Mouse (Mus musculus) heart, embryonic 13.5 days (tissue): Measurements from ENCODE around the gene Bcas3. TPM values are rescaled to one million over a fixed set of nuclear protein-coding genes. Genes with fewer than 3 reads are reported as not detected.

ENCODE experiments used
- ATAC-seq: fragments of 200-750 bp; cut with Nextera tagmentation; 2 replicates; pipeline ENCODE4 v1.8.0; 2017; ENCODE audit warnings: moderate TSS enrichment; ENCODE audit not compliant: insufficient number of reproducible peaks, low FRiP score, low TSS enrichment; ENCODE audit errors: extremely low read depth
- H3K27ac ChIP-seq: fragments of 300-500 bp; sonication (generic); replicated peaks from 2 replicates; pipeline ENCODE4 v1.5.1; 2015; ENCODE audit warnings: moderate library complexity, mild to moderate bottlenecking, inconsistent platforms
- H3K27me3 ChIP-seq: fragments of 300-500 bp; sonication (generic); replicated peaks from 2 replicates; pipeline ENCODE4 v1.6.1; 2015; ENCODE audit warnings: mild to moderate bottlenecking, inconsistent platforms
- H3K36me3 ChIP-seq: fragments of 300-500 bp; sonication (generic); 2 replicates; pipeline ENCODE4 v1.6.1; 2015; ENCODE audit warnings: mild to moderate bottlenecking, inconsistent platforms
- H3K4me1 ChIP-seq: fragments of 300-500 bp; sonication (generic); 2 replicates; pipeline ENCODE4 v1.6.1; 2015; ENCODE audit warnings: inconsistent platforms
- H3K4me2 ChIP-seq: fragments of 300-500 bp; sonication (generic); 2 replicates; pipeline ENCODE4 v1.6.1; 2015; ENCODE audit warnings: inconsistent platforms, mild to moderate bottlenecking, moderate library complexity
- H3K4me3 ChIP-seq: fragments of 300-500 bp; sonication (generic); 2 replicates; pipeline ENCODE4 v1.5.1; 2015; ENCODE audit warnings: moderate library complexity, mild to moderate bottlenecking, inconsistent platforms
- H3K9ac ChIP-seq: fragments of 300-500 bp; sonication (generic); 2 replicates; pipeline ENCODE4 v1.6.1; 2015; ENCODE audit warnings: inconsistent platforms, mild to moderate bottlenecking, moderate library complexity
- H3K9me3 ChIP-seq: fragments of 300-500 bp; sonication (generic); 2 replicates; pipeline ENCODE4 v1.6.1; 2016; ENCODE audit warnings: inconsistent platforms
- WGBS: fragments of 180-500 bp; shearing (Covaris S2); methylation state at CpG from one replicate; pipeline ENCODE4 v1.1.7; 2015; ENCODE audit warnings: mixed read lengths; 5-methylcytosine and 5-hydroxymethylcytosine counted together
- polyA plus RNA-seq: library from polyadenylated mRNA; unstranded; fragments of >200 nt; fragmentation: Nextera tagmentation; extraction: Ambion mirVana; gene quantifications from 2 replicates; pipeline ENCODE4 v1.2.1, GENCODE M21; 2015

The Bcas3 gene
- polyA plus RNA-seq, 1 experiment from 2014 or later, result 18.3 TPM

DNA sequence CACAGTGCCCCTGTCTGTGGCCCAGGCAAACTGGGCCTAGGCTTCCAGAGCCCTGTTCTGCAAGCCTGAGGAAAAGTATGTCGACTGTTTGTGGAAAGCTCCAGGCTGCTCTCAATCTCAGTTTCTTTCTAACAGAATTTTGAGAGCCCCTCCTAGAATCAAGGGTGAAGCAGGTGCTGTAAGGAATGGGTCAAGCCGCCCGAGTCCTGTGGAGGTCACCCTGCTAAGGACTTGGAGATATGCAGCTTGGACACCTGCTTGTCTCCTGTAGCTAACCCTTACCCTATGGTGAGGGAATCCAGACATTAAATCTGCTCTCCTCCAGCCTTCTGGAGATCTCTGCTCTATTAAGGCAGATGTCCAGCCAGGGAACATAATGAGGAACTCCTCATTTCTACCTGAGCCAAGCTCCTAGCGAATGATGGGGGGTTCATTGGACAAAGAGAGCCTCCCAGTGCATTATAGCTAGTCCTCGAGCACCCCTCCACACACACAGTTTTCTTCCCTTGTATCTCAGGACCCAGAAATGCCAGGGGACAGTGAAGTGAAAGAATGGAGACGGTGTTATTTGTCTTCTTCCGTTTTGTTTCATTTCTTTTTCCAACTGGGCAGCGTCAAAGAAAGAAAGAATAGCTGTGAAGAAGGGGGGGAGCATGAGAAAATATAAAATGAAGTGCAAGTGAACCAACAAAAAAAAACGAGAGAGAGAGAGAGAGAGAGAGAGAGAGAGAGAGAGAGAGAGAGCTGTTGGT, 482.2 kb downstream of the Bcas3 start:
- ATAC-seq, result no peak
- Histone ChIP-seq H3K36me3 (no peaks in the 10 kb centered on the region), H3K9ac (peak overlapping the region; percentile 90), H3K4me1 (peaks cover 46% of the 10 kb centered on the region), H3K27me3 (peaks cover 97% of the 10 kb centered on the region), H3K9me3 (no peaks in the 10 kb centered on the region), H3K4me3 (peak overlapping the region; percentile 73), H3K4me2 (peak overlapping the region; percentile 88), H3K27ac (peak overlapping the region; percentile 36; the same call in 1 of the 2 replicates)
- 31% methylated on average over 9 of the region's 9 CpGs for WGBS

DNA sequence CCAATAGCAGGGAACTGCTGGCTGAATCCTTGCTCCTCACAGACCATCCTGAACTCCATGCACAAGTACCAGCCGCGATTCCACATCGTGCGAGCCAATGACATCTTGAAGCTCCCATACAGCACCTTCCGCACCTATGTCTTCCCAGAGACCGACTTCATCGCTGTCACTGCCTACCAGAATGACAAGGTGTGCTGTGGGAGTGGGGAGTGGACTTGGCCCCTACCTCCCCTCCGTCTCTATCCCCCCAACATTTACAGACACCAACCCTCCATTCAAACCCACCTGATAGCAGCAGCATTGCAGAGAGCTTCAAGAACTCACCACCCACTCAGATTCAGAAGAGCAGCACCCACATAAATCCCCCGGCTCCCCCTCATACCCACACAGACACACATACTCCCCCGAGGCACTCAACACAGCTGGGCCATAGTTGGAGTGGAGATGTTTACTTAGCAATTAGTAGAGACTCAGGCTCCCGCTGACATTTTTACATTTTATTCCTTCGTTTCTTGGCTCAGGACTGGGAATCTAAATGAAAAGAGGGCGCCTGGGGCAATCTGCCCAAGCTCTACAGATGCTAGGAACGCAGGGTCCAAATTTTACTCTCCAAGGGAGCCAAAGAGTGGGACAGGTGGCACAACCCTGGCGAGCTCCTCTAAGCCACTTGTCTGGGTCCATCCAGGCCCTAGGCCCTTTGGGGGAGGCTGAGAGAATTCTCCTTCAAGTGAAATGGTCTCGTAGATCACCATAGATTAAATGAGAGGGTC, 483.0 kb downstream of the Bcas3 start:
- Histone ChIP-seq H3K27ac (peak overlapping the region; percentile 14; the same call in 1 of the 2 replicates), H3K36me3 (no peaks in the 10 kb centered on the region), H3K4me3 (peak overlapping the region; percentile 73), H3K4me1 (peaks cover 46% of the 10 kb centered on the region), H3K4me2 (peak overlapping the region; percentile 88), H3K27me3 (peaks cover 97% of the 10 kb centered on the region), H3K9ac (peak overlapping the region; percentile 90), H3K9me3 (no peaks in the 10 kb centered on the region)
- WGBS, result 30% methylated on average over 16 of the region's 16 CpGs
- no peak for ATAC-seq

DNA sequence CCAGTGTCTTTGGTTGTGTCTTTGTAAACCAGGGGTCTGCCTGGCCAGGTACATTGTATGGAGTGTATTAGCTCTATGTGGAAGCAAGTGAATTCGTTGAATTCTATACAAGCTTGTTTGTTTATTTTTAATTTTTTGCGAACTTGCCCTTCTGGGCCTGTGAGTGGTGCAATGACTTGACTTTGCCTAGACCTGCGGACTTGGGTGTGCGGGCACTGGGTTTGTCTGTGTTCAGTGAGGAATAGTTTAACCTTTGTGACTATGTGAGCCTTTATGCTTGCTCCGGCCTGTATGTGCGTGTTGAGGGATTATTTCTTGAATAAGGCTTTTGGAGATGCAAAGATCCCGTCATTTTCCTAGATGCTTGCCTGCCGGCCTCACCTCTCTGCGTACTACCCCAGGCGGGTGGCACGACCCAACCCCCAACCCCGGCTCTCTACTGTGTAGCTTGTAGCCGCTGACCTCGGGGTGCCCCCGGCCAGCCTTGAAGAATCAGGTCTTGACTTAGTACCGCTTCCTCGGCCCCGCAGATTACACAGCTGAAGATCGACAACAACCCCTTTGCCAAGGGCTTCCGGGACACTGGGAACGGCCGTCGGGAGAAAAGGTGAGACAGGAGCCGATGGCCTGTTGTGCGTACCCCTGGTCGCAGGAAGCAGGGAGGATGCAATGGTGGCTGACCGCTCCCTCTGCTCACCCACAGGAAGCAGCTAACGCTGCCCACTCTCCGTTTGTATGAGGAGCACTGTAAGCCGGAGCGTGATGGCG, 483.7 kb downstream of the Bcas3 start:
- Histone ChIP-seq H3K4me2 (peak overlapping the region; percentile 88), H3K27me3 (peaks cover 96% of the 10 kb centered on the region), H3K4me3 (peak overlapping the region; percentile 73), H3K27ac (no peak overlapping the region; the same call in 1 of the 2 replicates), H3K9ac (peak overlapping the region; percentile 90), H3K36me3 (no peaks in the 10 kb centered on the region), H3K4me1 (peaks cover 46% of the 10 kb centered on the region), H3K9me3 (no peaks in the 10 kb centered on the region)
- WGBS, result 10% methylated on average over 32 of the region's 32 CpGs
- no peak for ATAC-seq

DNA sequence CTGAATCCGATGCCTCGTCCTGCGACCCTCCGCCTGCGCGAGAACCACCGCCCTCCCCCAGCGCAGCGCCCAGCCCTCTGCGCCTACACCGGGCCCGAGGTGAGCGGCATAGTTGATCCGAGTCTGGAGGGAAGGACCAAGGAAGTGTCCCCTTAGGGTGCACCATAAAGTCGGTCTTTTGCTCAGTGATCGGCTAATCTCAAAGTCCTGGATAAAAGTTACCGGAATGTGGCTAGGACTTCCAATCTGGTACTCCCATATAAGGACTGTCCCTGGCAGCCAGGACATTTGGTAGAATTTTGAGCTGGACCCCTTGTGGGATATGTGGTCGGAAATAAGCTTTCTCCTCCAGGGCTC, 484.3 kb downstream of the Bcas3 start:
- Histone ChIP-seq H3K4me3 (peak overlapping the region; percentile 73), H3K9me3 (no peaks in the 10 kb centered on the region), H3K27me3 (peaks cover 96% of the 10 kb centered on the region), H3K4me2 (peak overlapping the region; percentile 88), H3K36me3 (no peaks in the 10 kb centered on the region), H3K27ac (no peak overlapping the region; the same call in 1 of the 2 replicates), H3K9ac (peak overlapping the region; percentile 90), H3K4me1 (peaks cover 44% of the 10 kb centered on the region)
- no peak for ATAC-seq
- 3% methylated on average over 18 of the region's 18 CpGs for WGBS

DNA sequence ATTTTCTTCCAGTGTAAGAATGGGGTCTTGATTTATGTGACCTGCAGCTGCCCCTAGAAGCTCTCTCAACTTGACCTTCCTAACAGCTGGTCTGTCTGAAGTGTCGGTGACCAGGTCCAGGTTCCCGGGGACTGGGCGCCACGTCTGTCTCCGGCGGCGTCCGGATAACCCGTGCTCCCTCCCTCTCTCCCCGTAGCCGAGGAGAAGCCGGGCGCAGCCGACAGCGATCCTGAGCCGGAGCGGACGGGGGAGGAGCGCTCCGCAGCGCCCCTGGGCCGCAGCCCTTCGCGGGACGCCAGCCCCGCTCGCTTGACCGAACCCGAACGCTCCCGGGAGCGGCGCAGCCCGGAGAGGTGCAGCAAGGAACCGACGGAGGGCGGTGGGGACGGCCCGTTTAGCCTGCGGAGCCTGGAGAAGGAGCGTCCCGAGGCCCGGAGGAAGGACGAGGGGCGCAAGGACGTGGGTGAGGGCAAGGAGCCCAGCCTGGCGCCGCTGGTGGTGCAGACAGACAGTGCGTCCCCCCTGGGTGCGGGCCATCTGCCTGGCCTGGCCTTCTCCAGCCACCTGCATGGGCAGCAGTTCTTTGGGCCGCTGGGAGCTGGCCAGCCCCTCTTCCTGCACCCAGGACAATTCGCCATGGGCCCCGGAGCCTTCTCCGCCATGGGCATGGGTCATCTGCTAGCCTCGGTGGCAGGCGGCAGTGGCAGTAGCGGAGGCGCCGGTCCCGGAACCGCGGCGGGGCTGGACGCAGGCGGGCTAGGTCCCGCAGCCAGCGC, 484.9 kb downstream of the Bcas3 start:
- Histone ChIP-seq H3K4me1 (peaks cover 45% of the 10 kb centered on the region), H3K4me3 (peak overlapping the region; percentile 73), H3K4me2 (peak overlapping the region; percentile 88), H3K9me3 (no peaks in the 10 kb centered on the region), H3K9ac (peak overlapping the region; percentile 90), H3K36me3 (no peaks in the 10 kb centered on the region), H3K27ac (peak overlapping the region; percentile 40), H3K27me3 (peaks cover 96% of the 10 kb centered on the region)
- WGBS, result 3% methylated on average over 63 of the region's 67 CpGs
- ATAC-seq, result no peak

DNA sequence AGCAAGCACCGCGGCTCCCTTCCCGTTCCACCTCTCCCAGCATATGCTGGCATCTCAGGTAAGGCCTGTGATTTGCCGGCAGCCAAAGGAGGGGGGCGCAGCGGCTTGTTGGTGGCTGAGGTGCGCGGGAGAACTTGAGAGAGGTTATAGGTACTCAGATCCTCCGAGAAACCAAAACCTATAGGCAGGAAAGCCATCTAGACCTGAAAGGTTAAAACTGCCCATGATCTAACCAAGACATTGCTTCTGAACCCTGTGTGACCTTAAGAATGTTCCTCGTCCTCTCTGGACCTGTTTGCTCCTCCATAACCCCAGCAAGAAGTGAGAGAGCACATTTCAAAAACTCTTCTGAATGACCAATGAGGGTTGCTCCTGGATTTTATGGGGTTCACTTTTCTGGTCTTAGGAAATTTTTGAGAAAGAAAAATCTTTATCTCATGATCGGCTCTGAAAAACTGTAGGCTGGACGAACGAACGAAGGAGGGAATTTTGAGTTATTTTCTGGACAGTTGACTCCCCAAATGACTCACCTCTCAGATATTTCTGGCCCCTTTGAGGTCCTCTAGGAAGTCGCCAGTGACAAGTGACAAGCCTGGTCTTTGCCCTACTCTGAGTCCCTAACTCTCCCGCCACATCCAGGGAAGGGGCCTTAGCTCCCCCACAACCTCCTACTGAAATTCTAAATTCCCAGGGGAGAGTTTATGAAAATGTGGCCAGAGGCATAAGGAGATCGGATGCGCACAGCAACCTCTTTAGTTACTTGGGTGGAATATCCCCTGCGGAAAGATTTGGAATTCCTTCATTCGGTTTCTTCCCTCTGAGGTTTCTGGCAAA, 485.7 kb downstream of the Bcas3 start:
- H3K36me3 ChIP-seq, result no peaks in the 10 kb centered on the region
- 17% methylated on average over 20 of the region's 20 CpGs for WGBS
- H3K9me3 ChIP-seq, result no peaks in the 10 kb centered on the region
- no peak for ATAC-seq
- H3K4me1 ChIP-seq, result peaks cover 52% of the 10 kb centered on the region
- H3K9ac ChIP-seq, result peak overlapping the region; percentile 90
- H3K4me2 ChIP-seq, result peak overlapping the region; percentile 88
- H3K27me3 ChIP-seq, result peaks cover 93% of the 10 kb centered on the region
- H3K27ac ChIP-seq, result peak overlapping the region; percentile 40
- H3K4me3 ChIP-seq, result peak overlapping the region; percentile 73

DNA sequence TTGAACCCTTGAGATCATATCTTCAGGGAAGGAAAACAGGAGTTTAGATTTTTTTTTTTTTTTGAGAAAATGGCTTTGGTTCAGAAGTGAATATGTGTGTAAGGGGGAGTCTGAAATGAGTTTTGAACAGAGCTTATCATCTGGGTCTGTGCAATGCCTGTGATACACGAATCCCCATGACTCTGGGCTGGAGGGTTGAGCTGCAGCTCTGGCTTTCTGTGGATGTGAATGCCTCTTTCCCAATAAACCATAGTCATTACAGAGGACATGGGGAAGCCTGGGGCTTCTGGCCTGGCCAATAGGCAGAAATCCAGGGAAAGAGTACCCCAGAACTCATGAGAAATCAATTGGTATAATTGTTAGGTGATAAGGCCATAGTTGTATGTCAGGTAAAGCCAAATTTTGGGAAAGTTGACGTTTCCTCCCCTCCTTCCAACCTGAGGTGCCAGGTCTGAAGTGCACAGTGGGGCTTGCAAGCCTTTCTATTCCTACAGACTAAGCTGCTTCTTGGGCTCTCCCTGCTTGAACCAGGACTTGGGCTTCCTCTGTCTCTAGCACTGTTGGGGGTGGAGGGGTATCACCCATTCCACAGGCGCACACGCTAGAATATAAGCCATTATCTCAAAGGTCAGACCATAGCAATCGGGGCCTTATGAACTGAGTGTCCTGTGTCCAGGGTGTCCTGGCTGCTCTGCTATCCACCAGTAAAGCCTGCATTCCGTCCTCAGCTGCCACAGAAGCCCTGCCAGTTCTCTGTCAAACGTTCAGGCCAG, 486.5 kb downstream of the Bcas3 start:
- 0 out of 2 replicates have a peak overlapping the region, but pooled peaks have one; percentile 20 for H3K27ac ChIP-seq
- peak overlapping the region; percentile 90 for H3K9ac ChIP-seq
- H3K4me3 ChIP-seq, result peak overlapping the region; percentile 73
- peaks cover 85% of the 10 kb centered on the region for H3K27me3 ChIP-seq
- H3K36me3 ChIP-seq, result no peaks in the 10 kb centered on the region
- H3K4me2 ChIP-seq, result peak overlapping the region; percentile 88
- no peak for ATAC-seq
- H3K9me3 ChIP-seq, result no peaks in the 10 kb centered on the region
- 27% methylated on average over 7 of the region's 7 CpGs for WGBS
- peaks cover 55% of the 10 kb centered on the region for H3K4me1 ChIP-seq

DNA sequence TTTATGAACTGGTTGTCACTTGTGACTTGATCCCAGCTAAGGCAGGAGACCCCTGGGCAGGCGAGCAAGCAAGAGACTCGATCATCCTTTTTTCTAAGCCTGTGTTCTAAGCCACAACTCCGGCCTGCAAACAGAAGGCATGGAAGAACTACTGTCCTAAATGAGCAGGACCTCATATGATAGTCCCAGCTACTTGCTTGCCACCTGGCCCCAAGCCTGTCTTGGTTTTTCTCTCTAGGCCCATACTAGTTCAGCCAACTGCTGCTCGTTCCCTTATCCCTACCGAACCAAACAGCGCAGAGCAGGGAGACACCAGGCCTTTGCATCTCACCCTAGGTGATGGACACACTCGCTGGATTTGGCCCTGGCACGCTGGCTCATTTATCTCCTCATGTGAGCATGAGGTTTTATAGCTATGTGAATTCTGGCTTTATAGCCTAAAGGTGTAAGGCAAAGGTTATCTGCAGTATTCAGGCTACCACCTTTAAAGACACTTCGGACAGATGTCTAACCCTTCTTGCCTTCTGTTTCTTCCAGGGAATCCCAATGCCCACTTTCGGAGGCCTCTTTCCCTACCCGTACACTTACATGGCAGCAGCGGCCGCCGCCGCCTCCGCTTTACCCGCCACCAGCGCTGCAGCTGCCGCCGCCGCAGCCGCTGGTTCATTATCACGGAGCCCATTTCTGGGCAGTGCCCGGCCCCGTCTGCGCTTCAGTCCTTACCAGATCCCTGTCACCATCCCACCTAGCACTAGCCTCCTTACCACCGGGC, 487.2 kb downstream of the Bcas3 start:
- H3K9me3 ChIP-seq, result no peaks in the 10 kb centered on the region
- H3K27ac ChIP-seq, result 0 out of 2 replicates have a peak overlapping the region, but pooled peaks have one; percentile 20
- peak overlapping the region; percentile 90 for H3K9ac ChIP-seq
- WGBS, result 28% methylated on average over 27 of the region's 27 CpGs
- H3K4me2 ChIP-seq, result peak overlapping the region; percentile 88
- no peak for ATAC-seq
- H3K36me3 ChIP-seq, result no peaks in the 10 kb centered on the region
- peaks cover 59% of the 10 kb centered on the region for H3K4me1 ChIP-seq
- H3K4me3 ChIP-seq, result peak overlapping the region; percentile 73
- H3K27me3 ChIP-seq, result peaks cover 82% of the 10 kb centered on the region

DNA sequence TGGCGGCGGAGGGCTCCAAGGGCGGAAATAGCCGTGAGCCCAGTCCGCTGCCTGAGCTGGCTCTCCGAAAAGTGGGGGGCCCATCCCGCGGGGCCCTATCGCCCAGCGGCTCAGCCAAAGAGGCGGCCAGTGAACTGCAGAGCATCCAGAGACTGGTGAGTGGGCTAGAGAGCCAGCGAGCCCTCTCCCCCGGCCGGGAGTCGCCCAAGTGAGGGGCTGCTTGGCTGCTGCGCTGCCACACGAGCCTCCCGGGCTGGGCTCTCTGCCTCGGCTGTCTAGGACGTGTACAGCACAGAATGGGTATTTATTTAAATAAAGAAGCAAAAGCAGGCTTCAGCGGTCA, 487.8 kb downstream of the Bcas3 start:
- Histone ChIP-seq H3K27ac (0 out of 2 replicates have a peak overlapping the region, but pooled peaks have one; percentile 3), H3K27me3 (peaks cover 82% of the 10 kb centered on the region), H3K9ac (peak overlapping the region; percentile 90), H3K9me3 (no peaks in the 10 kb centered on the region), H3K36me3 (no peaks in the 10 kb centered on the region), H3K4me1 (peaks cover 59% of the 10 kb centered on the region), H3K4me3 (peak overlapping the region; percentile 73), H3K4me2 (peak overlapping the region; percentile 88)
- WGBS, result 12% methylated on average over 21 of the region's 21 CpGs
- ATAC-seq, result no peak
